Mouse (Mus musculus) brown adipose tissue, adult 24 weeks (tissue): Measurements from ENCODE around the gene Actn3. TPM values are rescaled to one million over a fixed set of nuclear protein-coding genes. Genes with fewer than 3 reads are reported as not detected.

ENCODE experiments used
- polyA plus RNA-seq: library from polyadenylated mRNA; stranded (reverse); fragments of >200 nt; gene quantifications from 2 replicates; pipeline ENCODE4 v1.2.4, GENCODE M21; 2012; ENCODE audit not compliant: missing spikeins, insufficient read depth, insufficient read length

Actn3 gene
- polyA plus RNA-seq, 1 experiment: 27.2 TPM

Other genes with a start within 250 kb of the Actn3 start
- gene Gm960, start 179.2 kb downstream of the Actn3 start, polyA plus RNA-seq: not detected in 2 replicates
- 0.13 TPM in 1 of 2 replicates, not detected in the other for gene Sptbn2, start 166.7 kb downstream of the Actn3 start, polyA plus RNA-seq
- 4.7 and 5.8 TPM in 2 replicates for gene Rbm4b, start 121.4 kb downstream of the Actn3 start, polyA plus RNA-seq
- gene Rbm4, start 84.0 kb downstream of the Actn3 start, polyA plus RNA-seq: 7.7 and 13.3 TPM in 2 replicates
- gene Gm21992, start 66.3 kb downstream of the Actn3 start, polyA plus RNA-seq: 12.6 and 14.8 TPM in 2 replicates
- 6.9 and 15.0 TPM in 2 replicates for gene Rbm14, start 66.3 kb downstream of the Actn3 start, polyA plus RNA-seq
- 64.9 and 78.0 TPM in 2 replicates for gene Ccs, start 38.6 kb downstream of the Actn3 start, polyA plus RNA-seq
- not detected in 2 replicates for gene Ccdc87, start 38.5 kb downstream of the Actn3 start, polyA plus RNA-seq
- 27.9 and 36.5 TPM in 2 replicates for gene Ctsf, start 22.8 kb downstream of the Actn3 start, polyA plus RNA-seq
- 5.0 and 7.2 TPM in 2 replicates for gene Zdhhc24, start 759 bp upstream of the Actn3 start, polyA plus RNA-seq
- gene Bbs1, start 28.7 kb upstream of the Actn3 start, polyA plus RNA-seq: 1.7 and 2.6 TPM in 2 replicates
- 12.9 and 16.9 TPM in 2 replicates for gene Dpp3, start 50.4 kb upstream of the Actn3 start, polyA plus RNA-seq
- 1.4 and 3.8 TPM in 2 replicates for gene Peli3, start 65.2 kb upstream of the Actn3 start, polyA plus RNA-seq
- 167 and 174 TPM in 2 replicates for gene Mrpl11, start 84.2 kb upstream of the Actn3 start, polyA plus RNA-seq
- not detected in 2 replicates for gene Npas4, start 112.4 kb upstream of the Actn3 start, polyA plus RNA-seq
- gene Slc29a2, start 146.0 kb upstream of the Actn3 start, polyA plus RNA-seq: 0.71 and 1.9 TPM in 2 replicates
- gene B4gat1, start 160.9 kb upstream of the Actn3 start, polyA plus RNA-seq: 9.3 and 10.3 TPM in 2 replicates
- gene AC124502.3, start 161.0 kb upstream of the Actn3 start, polyA plus RNA-seq: 2.0 and 3.8 TPM in 2 replicates
- gene Brms1, start 163.4 kb upstream of the Actn3 start, polyA plus RNA-seq: 9.8 and 15.1 TPM in 2 replicates
- not detected in 2 replicates for gene Rin1, start 172.6 kb upstream of the Actn3 start, polyA plus RNA-seq
- gene Cd248, start 190.2 kb upstream of the Actn3 start, polyA plus RNA-seq: 10.7 and 24.4 TPM in 2 replicates
- not detected in 2 replicates for gene Tmem151a, start 207.6 kb upstream of the Actn3 start, polyA plus RNA-seq
- 82.3 and 91.5 TPM in 2 replicates for gene Yif1a, start 210.6 kb upstream of the Actn3 start, polyA plus RNA-seq
- gene Cnih2, start 220.6 kb upstream of the Actn3 start, polyA plus RNA-seq: not detected in 2 replicates
- 144 and 184 TPM in 2 replicates for gene Rab1b, start 229.2 kb upstream of the Actn3 start, polyA plus RNA-seq
- 17.3 and 20.3 TPM in 2 replicates for gene Klc2, start 240.7 kb upstream of the Actn3 start, polyA plus RNA-seq